In genomic region chr7:141755831-141756230, GRCm38 (mm10) we compare ENCODE assay signal across 8 mouse cellular contexts. TPM values are rescaled to one million over a fixed set of nuclear protein-coding genes. Genes with fewer than 3 reads are reported as not detected.
A peak's percentile ranks its signal among the peaks of the same experiment; 100 is the strongest.
DNase-seq lines count a peak whose midpoint lies in the region; ATAC-seq lines count a peak whose summit lies in the region.

No protein-coding gene starts in this region.

- intact Hi-C loops in heart, postnatal 36 days (cut with DNase I), result loop anchor here (1.0 kb wide), 1 partner anchor 169 kb away; no protein-coding TSS in a partner anchor

- ATAC-seq in CD4-positive, CD25-positive, alpha-beta regulatory T cell, adult 4 months, result no peak
- peak; percentile 69 for ATAC-seq in megakaryocyte, adult 5-6 weeks (ENCODE audit: poor library complexity, severe bottlenecking)

- peak; percentile 53 for DNase-seq in CD4-positive, CD25-positive, alpha-beta regulatory T cell, adult 2 months (ENCODE audit: low read depth, low spot score)
- peak; percentile 53 for DNase-seq in Muller cell, postnatal 12 days (ENCODE audit: inconsistent ontology term)
- peak; percentile 87 to 91 for DNase-seq in cerebellum, postnatal 10 days
- DNase-seq in heart, postnatal 36 days, result peak; percentile 52 to 60
- peak; percentile 48 to 66 for DNase-seq in layer of hippocampus, postnatal 36 days
- DNase-seq in spleen, adult 12 weeks (ENCODE audit: low spot score), result peak; percentile 45

RNA-seq across cellular contexts. Expression of gene Muc5ac, which starts 32.9 kb away (rescaled TPM):
- under 1 TPM in 1 of 2 experiments, not detected in 1; 0.03 TPM for polyA plus RNA-seq in CD4-positive, CD25-positive, alpha-beta regulatory T cell, adult 4 months (2017; shearing (Covaris generic))
- total RNA-seq in heart, postnatal 36 days (2021), result not detected
- total RNA-seq in layer of hippocampus, postnatal 36 days (2021), result not detected
- not detected in 2 replicates for total RNA-seq in megakaryocyte, adult 5-6 weeks (2015)
- total RNA-seq in megakaryocyte, adult 5-6 weeks (2017), result under 0.01 TPM in 1 of 2 replicates, not detected in the other
